Mouse (Mus musculus) lung, postnatal 0 days (tissue): ENCODE results near the gene Gnat3. TPM values are rescaled to one million over a fixed set of nuclear protein-coding genes. Genes with fewer than 3 reads are reported as not detected.

Source experiments
- ATAC-seq: fragments of 200-750 bp; cut with Nextera tagmentation; 2 replicates; pipeline ENCODE4 v1.8.0; 2017; ENCODE audit warnings: moderate library complexity
- DNase-seq: peaks from one replicate; pipeline ENCODE4 v3.0.0-alpha.2; 2016; ENCODE audit warnings: low spot score
- H3K27ac ChIP-seq: fragments of 300-500 bp; sonication (generic); 2 replicates; pipeline ENCODE4 v1.5.1; 2014; ENCODE audit warnings: antibody characterized with exemption, mild to moderate bottlenecking, low read length, mixed read lengths
- H3K27me3 ChIP-seq: fragments of 300-500 bp; sonication (generic); replicated peaks from 2 replicates; pipeline ENCODE4 v1.6.1; 2014; ENCODE audit warnings: low read length, mixed read lengths; ENCODE audit not compliant: insufficient read depth
- H3K36me3 ChIP-seq: fragments of 300-500 bp; sonication (generic); 2 replicates; pipeline ENCODE4 v1.6.1; 2014; ENCODE audit warnings: low read length, mixed read lengths; ENCODE audit not compliant: insufficient read depth
- H3K4me1 ChIP-seq: fragments of 300-500 bp; sonication (generic); 2 replicates; pipeline ENCODE4 v1.6.1; 2014; ENCODE audit warnings: antibody characterized with exemption, low read depth, low read length, mixed read lengths; ENCODE audit not compliant: insufficient read depth
- H3K4me2 ChIP-seq: fragments of 300-500 bp; sonication (generic); replicated peaks from 2 replicates; pipeline ENCODE4 v1.6.1; 2014; ENCODE audit warnings: low read depth, mild to moderate bottlenecking, low read length, moderate library complexity, mixed read lengths
- H3K4me3 ChIP-seq: fragments of 300-500 bp; sonication (generic); 2 replicates; pipeline ENCODE4 v1.5.1; 2014; ENCODE audit warnings: low read depth, low read length
- H3K9ac ChIP-seq: fragments of 300-500 bp; sonication (generic); replicated peaks from 2 replicates; pipeline ENCODE4 v1.6.1; 2014; ENCODE audit warnings: low read depth, mild to moderate bottlenecking
- H3K9me3 ChIP-seq: fragments of 300-500 bp; sonication (generic); 2 replicates; pipeline ENCODE4 v1.6.1; 2016; ENCODE audit warnings: low read length, mixed read lengths
- CTCF ChIP-seq: IDR thresholded peaks from 2 replicates; pipeline ENCODE4 v1.5.1; 2016; ENCODE audit warnings: antibody characterized with exemption, mild to moderate bottlenecking
- EP300 ChIP-seq: IDR thresholded peaks from 2 replicates; pipeline ENCODE4 v1.6.1; 2016; ENCODE audit warnings: antibody characterized with exemption, mild to moderate bottlenecking, control low read depth
- WGBS: fragments of 180-500 bp; shearing (Covaris S2); extraction: QIAGEN DNeasy Blood & Tissue Kit; methylation state at CpG from one replicate; pipeline ENCODE4 v1.1.7; 2014; 5-methylcytosine and 5-hydroxymethylcytosine counted together
- polyA plus RNA-seq: library from polyadenylated mRNA; unstranded; fragments of >200 nt; fragmentation: Nextera tagmentation; extraction: Ambion mirVana; gene quantifications from 2 replicates; pipeline ENCODE4 v1.2.1, GENCODE M21; 2015

Gene Gnat3
- polyA plus RNA-seq, 1 experiment from 2014 or later: 0.19 TPM

- H3K4me3 ChIP-seq: no peak overlapping the region
- H3K9me3 ChIP-seq: no peaks in the 10 kb centered on the region
- WGBS: 18% methylated on average over 4 of the region's 4 CpGs
- DNase-seq (peak; percentile 75), ATAC-seq (peak; percentile 70)
- H3K4me2 ChIP-seq: no peak overlapping the region
- H3K27ac ChIP-seq: no peak overlapping the region
- no peak overlapping the region for H3K9ac ChIP-seq
- H3K36me3 ChIP-seq: no peaks in the 10 kb centered on the region
- TF ChIP-seq CTCF (no peak), EP300 (0 out of 2 replicates have a peak, but pooled peaks have one; percentile 26)
- H3K4me1 ChIP-seq: no peaks in the 10 kb centered on the region; the same call in 1 of the 2 replicates
- no peaks in the 10 kb centered on the region for H3K27me3 ChIP-seq
Observed at GRCm38 (mm10) chr5:17982770-17983169, 20.4 kb downstream of the Gnat3 start.

DNA sequence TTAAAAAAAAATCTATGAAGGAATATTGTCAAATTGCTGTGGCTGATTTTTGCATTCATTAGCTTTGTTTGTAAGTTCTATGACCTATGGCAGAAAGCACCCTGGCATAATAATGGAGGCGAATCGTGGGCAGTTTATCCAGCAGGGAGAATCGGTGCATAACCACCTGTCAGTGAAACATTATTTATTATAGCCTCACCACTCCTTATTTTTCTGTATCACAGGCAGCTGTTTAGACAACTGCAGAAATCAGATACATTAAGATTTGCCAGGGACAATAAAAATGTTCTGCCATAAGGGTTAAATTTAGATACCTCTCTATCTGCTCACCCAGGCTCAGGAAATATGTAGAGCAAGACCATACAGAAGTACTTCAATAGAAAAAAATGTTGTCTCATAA, 22.2 kb downstream of the Gnat3 start:
- Histone ChIP-seq H3K27me3 (no peaks in the 10 kb centered on the region), H3K9ac (no peak overlapping the region), H3K4me3 (no peak overlapping the region), H3K9me3 (no peaks in the 10 kb centered on the region), H3K36me3 (no peaks in the 10 kb centered on the region), H3K27ac (no peak overlapping the region), H3K4me2 (no peak overlapping the region), H3K4me1 (no peaks in the 10 kb centered on the region; the same call in 1 of the 2 replicates)
- WGBS: 82% methylated on average over 3 of the region's 3 CpGs
- ATAC-seq (no peak), DNase-seq (no peak)
- no peak for TF ChIP-seq CTCF
- TF ChIP-seq EP300: no peak

- DNase-seq: no peak
- Histone ChIP-seq H3K27ac (no peak overlapping the region), H3K36me3 (no peaks in the 10 kb centered on the region), H3K4me3 (no peak overlapping the region), H3K9ac (no peak overlapping the region), H3K4me1 (no peaks in the 10 kb centered on the region; the same call in 1 of the 2 replicates), H3K27me3 (no peaks in the 10 kb centered on the region), H3K4me2 (no peak overlapping the region), H3K9me3 (no peaks in the 10 kb centered on the region)
- 78% methylated on average over 3 of the region's 3 CpGs for WGBS
- no peak for ATAC-seq
- no peak for TF ChIP-seq EP300
- TF ChIP-seq CTCF: no peak
Observed at GRCm38 (mm10) chr5:17986611-17987010, 24.3 kb downstream of the Gnat3 start.

DNA sequence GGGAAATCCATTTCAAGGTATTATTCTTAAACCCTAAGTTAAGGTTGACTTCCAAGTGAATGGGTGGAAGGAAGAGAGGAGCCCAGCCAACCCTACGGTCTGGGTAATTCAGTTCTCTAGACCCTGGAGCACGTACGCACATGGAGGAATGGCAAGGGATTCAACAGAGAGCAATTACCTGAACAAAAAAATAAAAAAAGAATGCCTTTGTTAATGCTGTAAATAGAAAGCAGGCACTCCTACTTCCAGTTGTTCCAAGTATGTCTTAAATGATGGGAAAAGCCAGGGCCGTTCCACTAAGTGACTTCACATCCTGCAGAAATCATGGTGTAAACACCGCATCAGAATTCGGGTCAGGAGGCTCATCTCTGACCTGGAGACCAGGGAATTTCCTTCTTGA, 28.3 kb downstream of the Gnat3 start:
- Histone ChIP-seq H3K9me3 (no peaks in the 10 kb centered on the region), H3K4me1 (no peaks in the 10 kb centered on the region), H3K27me3 (no peaks in the 10 kb centered on the region), H3K36me3 (no peaks in the 10 kb centered on the region), H3K4me2 (no peak overlapping the region), H3K4me3 (no peak overlapping the region), H3K27ac (no peak overlapping the region), H3K9ac (no peak overlapping the region)
- 73% methylated on average over 6 of the region's 6 CpGs for WGBS
- peak; percentile 50 for ATAC-seq
- TF ChIP-seq CTCF (no peak), EP300 (peak; percentile 73)
- peak; percentile 25 for DNase-seq

GRCm38 (mm10) chr5:17999570-17999969, 37.2 kb downstream of the Gnat3 start:
- no peaks in the 10 kb centered on the region; the same call in 1 of the 2 replicates for H3K4me1 ChIP-seq
- no peak for ATAC-seq
- H3K4me3 ChIP-seq: no peak overlapping the region
- TF ChIP-seq CTCF: no peak
- no peak for TF ChIP-seq EP300
- H3K9ac ChIP-seq: no peak overlapping the region
- no peak overlapping the region for H3K27ac ChIP-seq
- 67% methylated on average over 2 of the region's 2 CpGs for WGBS
- no peak for DNase-seq
- no peak overlapping the region for H3K4me2 ChIP-seq
- H3K9me3 ChIP-seq: no peaks in the 10 kb centered on the region
- no peaks in the 10 kb centered on the region for H3K36me3 ChIP-seq
- no peaks in the 10 kb centered on the region for H3K27me3 ChIP-seq

DNA sequence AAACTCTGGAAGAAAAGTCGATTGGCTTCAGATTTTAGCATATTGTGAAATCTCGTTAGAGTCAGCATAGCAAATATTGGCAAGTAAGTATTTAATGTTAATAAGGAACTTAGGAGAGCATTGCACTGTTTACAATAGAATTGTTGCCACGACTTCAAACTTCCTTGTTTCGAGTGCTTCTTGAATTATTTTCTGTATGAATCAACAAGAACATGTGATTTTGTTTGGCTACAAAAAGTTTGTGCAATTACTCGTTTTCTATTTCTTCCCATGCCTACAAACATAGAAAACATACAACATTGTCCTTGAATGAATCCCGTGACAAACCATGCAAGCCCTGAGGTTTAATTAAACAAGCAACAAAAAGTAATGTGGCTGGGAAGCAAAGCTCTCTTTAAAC, 37.8 kb downstream of the Gnat3 start:
- DNase-seq: peak; percentile 81
- 27% methylated on average over 6 of the region's 6 CpGs for WGBS

DNA sequence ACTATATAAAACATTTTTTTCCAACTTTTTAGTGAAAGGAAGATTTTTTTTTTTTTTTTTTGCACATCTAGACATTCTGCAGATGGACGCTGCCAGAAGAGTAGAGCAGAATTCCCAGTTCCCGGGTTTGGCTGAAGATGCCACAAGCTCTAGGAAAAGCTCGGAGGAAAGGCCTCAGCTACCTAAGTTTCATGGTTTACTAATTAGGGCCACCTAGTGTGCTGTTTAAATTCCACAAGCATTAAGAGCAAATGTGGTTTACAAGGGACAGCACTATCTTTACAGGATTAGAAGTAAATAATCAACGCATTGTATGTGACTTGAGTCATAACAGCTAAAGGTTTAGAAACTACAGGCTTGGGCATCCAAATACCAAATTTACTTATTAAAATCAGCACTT, 39.3 kb downstream of the Gnat3 start:
- Histone ChIP-seq H3K36me3 (no peaks in the 10 kb centered on the region), H3K9ac (no peak overlapping the region), H3K4me3 (no peak overlapping the region), H3K27me3 (no peaks in the 10 kb centered on the region), H3K4me1 (no peaks in the 10 kb centered on the region; the same call in 1 of the 2 replicates), H3K27ac (no peak overlapping the region), H3K9me3 (no peaks in the 10 kb centered on the region), H3K4me2 (no peak overlapping the region)
- TF ChIP-seq EP300 (no peak), CTCF (peak; percentile 29)
- 50% methylated on average over 4 of the region's 4 CpGs for WGBS
- no peak for ATAC-seq
- no peak for DNase-seq

More for the DNA sequence above, 37.8 kb downstream of the Gnat3 start:
- H3K4me1 ChIP-seq: no peaks in the 10 kb centered on the region; the same call in 1 of the 2 replicates
- H3K4me2 ChIP-seq: no peak overlapping the region
- H3K27ac ChIP-seq: no peak overlapping the region
- no peaks in the 10 kb centered on the region for H3K36me3 ChIP-seq
- ATAC-seq: peak; percentile 44
- H3K9me3 ChIP-seq: no peaks in the 10 kb centered on the region
- H3K4me3 ChIP-seq: no peak overlapping the region
- TF ChIP-seq EP300 (peak; percentile 73), CTCF (no peak)
- no peaks in the 10 kb centered on the region for H3K27me3 ChIP-seq
- no peak overlapping the region for H3K9ac ChIP-seq
